Mouse (Mus musculus) erythroblast, embryonic 14.5 days (primary cell): ENCODE data around the gene Farsa. TPM values are rescaled to one million over a fixed set of nuclear protein-coding genes. Genes with fewer than 3 reads are reported as not detected.
A peak's percentile ranks its signal among the peaks of the same experiment; 100 is the strongest.
"Not testable (repeated sequence)": the region's sequence is repeated elsewhere in the genome, so short reads cannot be mapped to it uniquely, and the experiment has no call there.

Experiments used
- H3K27me3 ChIP-seq: 2 replicates; pipeline ENCODE4 v1.6.1; 2012; ENCODE audit warnings: inconsistent platforms; ENCODE audit not compliant: control insufficient read depth
- H3K36me3 ChIP-seq: 2 replicates; pipeline ENCODE4 v1.6.1; 2012; ENCODE audit warnings: mild to moderate bottlenecking, inconsistent platforms; ENCODE audit not compliant: control insufficient read depth
- H3K4me1 ChIP-seq: 2 replicates; pipeline ENCODE4 v1.6.1; 2012; ENCODE audit warnings: inconsistent platforms; ENCODE audit not compliant: control insufficient read depth
- H3K4me3 ChIP-seq: replicated peaks from 2 replicates; pipeline ENCODE3; 2012; ENCODE audit warnings: moderate library complexity, mild to moderate bottlenecking, inconsistent platforms
- H3K9me3 ChIP-seq: 2 replicates; pipeline ENCODE4 v1.6.1; 2012; ENCODE audit warnings: low read length, inconsistent platforms, mixed read lengths; ENCODE audit not compliant: control insufficient read depth
- GATA1 ChIP-seq: IDR thresholded peaks from 2 replicates; pipeline ENCODE4 v1.6.1; 2012; ENCODE audit warnings: low read length, inconsistent platforms, mixed read lengths
- TAL1 ChIP-seq: IDR thresholded peaks from 3 replicates; pipeline ENCODE4 v1.6.1; 2012; ENCODE audit warnings: low read length, inconsistent platforms, mixed read lengths
- polyA plus RNA-seq: library from polyadenylated mRNA; stranded (reverse); fragments of >175 nt; gene quantifications from 2 replicates; pipeline ENCODE4 v1.2.3, GENCODE M21; 2012

The Farsa gene
- polyA plus RNA-seq, 1 experiment, result 9.0 TPM

DNA sequence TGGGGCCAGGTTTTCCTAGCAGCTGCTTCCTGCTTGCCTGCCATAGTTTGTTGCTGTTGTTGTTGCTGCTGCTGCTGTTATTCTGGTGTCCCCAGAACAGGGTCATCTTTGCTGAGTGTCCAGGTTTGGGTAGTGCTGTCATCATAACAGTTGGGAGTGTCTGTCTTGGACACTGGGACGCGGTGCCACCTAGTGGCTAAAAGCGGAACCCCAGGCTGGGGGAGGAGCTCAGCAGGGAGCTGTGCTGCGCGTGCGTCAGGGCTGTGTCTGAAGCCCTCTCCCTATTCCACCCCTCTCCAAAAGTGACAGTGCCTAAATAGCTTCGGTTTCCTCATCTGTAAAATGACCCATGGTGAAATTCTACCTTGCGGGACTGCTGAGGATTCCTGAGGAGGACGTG lies 41.2 kb upstream of the Farsa start:
- TF ChIP-seq GATA1 (no peak), TAL1 (no peak)
- H3K9me3 ChIP-seq, result no peaks in the 10 kb centered on the region
- H3K27me3 ChIP-seq, result peaks cover 33% of the 10 kb centered on the region
- no peaks in the 10 kb centered on the region for H3K36me3 ChIP-seq
- H3K4me1 ChIP-seq, result peaks cover 39% of the 10 kb centered on the region
- H3K4me3 ChIP-seq, result no peak overlapping the region

DNA sequence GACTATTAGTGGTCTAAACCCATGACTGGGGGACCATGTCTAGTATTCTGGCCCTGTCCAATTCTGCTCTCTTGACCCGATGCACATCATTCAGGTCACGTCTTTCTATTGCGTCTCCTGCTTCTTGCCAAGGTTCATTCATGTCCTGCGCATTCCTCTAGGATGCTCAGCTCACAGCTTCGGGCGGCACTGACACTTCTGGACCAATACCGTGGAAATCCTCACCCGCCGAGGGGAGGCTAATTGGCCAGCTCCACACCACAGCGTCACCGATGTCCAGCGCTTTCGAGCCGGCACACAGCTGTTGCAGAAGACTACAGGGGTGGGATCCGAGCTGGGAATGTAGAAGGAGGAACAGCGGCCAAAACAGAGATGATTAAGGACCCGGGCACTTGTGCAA lies 40.7 kb upstream of the Farsa start:
- no peak for TF ChIP-seq GATA1
- no peak for TF ChIP-seq TAL1
- Histone ChIP-seq H3K27me3 (peaks cover 29% of the 10 kb centered on the region), H3K36me3 (no peaks in the 10 kb centered on the region), H3K9me3 (no peaks in the 10 kb centered on the region), H3K4me3 (no peak overlapping the region), H3K4me1 (peaks cover 35% of the 10 kb centered on the region)

DNA sequence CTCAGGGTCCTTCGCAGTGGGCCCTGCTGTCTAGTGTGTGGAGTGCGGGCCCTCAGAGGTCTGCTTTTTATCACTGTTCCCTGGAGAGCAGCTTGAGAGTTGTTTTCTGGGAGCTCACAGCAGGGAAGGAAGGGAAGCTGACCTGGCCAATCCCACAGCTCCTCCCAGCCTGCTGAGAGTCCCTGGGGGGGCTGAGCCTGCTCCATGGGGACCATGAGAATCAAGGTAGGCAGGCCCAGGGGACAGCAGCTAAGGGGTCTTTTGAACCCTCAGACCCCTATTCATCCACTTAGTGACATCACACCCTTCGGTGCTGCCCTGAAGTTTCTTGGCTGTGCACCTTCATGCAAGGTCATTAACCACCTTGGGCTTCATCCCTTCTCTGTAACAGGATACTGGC lies 34.1 kb upstream of the Farsa start, which contains the start of gene Dand5:
Gene Dand5 (minus strand): TSS at position 101 of the 400 bp plus-strand sequence.
- no peak for TF ChIP-seq GATA1
- Histone ChIP-seq H3K9me3 (no peaks in the 10 kb centered on the region), H3K36me3 (peaks cover 4% of the 10 kb centered on the region; the same call in 1 of the 2 replicates), H3K27me3 (0 out of 2 replicates have a peak, but pooled peaks cover 3% of the 10 kb centered on the region), H3K4me3 (no peak within 1 kb of the TSS), H3K4me1 (peaks cover 38% of the 10 kb centered on the region)

DNA sequence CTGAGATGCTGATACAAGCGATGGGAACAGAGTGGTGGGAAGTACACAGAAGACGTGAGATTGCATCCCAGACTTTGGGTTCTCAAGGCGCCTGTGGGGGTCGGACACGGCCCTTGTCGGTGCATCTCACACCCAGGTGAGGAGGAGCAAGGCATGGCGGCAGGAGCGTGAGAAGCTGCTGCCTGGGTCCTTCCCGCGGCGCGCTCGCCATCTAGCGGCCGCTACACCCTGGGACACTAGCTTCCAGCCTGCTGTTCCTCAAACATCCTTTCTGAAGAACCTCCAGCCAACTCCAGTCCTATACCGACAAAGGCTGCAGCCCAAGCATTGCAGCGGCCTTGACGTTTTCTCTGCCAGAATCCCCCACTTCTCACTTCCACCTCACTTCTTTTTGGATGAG lies 33.1 kb upstream of the Farsa start:
- Histone ChIP-seq H3K4me1 (peaks cover 41% of the 10 kb centered on the region), H3K4me3 (no peak overlapping the region), H3K9me3 (no peaks in the 10 kb centered on the region), H3K36me3 (peaks cover 5% of the 10 kb centered on the region), H3K27me3 (0 out of 2 replicates have a peak, but pooled peaks cover 3% of the 10 kb centered on the region)
- TF ChIP-seq TAL1 (no peak), GATA1 (no peak)

DNA sequence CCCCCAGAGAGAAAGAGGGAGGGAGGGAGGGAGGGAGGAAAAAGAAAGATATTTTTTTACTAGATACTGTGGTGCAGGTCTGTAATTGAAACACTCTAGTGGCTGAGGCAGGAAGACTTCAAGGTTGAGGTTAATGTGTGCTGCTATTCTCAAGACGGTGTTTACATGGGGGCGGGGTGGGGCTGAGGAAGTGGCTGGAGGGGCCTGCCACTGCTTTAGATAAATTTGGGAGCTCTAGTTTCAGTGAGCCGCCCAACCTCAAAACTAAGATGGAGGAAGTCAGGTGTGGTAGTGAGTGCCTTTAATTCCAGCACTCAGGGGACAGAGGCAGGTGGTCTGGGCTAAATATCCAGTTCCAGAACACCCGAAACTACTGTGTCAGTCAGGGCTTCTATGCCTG lies 31.2 kb upstream of the Farsa start:
- H3K36me3 ChIP-seq, result peaks cover 19% of the 10 kb centered on the region
- H3K27me3 ChIP-seq, result 0 out of 2 replicates have a peak, but pooled peaks cover 3% of the 10 kb centered on the region
- H3K9me3 ChIP-seq, result no peaks in the 10 kb centered on the region
- TF ChIP-seq GATA1 (no peak), TAL1 (no peak)
- no peak overlapping the region for H3K4me3 ChIP-seq
- H3K4me1 ChIP-seq, result peaks cover 54% of the 10 kb centered on the region

DNA sequence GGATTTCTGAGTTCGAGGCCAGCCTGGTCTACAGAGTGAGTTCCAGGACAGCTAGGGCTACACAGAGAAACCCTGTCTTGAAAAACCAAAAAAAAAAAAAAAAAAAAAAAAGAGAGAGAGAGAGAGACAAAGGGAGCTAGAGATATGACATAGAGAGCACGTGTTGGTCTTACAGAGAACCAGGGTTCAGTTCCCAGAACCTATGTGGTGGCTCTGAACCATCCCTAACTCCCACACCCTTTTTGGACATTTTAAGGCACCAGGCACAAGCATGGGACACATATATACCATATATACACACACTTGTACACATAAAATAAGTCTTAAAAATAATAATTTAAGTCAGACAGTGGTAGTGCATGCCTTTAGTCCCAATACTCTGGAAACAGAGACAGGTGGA lies 30.3 kb upstream of the Farsa start:
- H3K4me3 ChIP-seq, H3K9me3 ChIP-seq, H3K27me3 ChIP-seq: not testable (repeated sequence)
- H3K4me1 ChIP-seq, result peaks cover 59% of the 10 kb centered on the region
- peaks cover 19% of the 10 kb centered on the region for H3K36me3 ChIP-seq

DNA sequence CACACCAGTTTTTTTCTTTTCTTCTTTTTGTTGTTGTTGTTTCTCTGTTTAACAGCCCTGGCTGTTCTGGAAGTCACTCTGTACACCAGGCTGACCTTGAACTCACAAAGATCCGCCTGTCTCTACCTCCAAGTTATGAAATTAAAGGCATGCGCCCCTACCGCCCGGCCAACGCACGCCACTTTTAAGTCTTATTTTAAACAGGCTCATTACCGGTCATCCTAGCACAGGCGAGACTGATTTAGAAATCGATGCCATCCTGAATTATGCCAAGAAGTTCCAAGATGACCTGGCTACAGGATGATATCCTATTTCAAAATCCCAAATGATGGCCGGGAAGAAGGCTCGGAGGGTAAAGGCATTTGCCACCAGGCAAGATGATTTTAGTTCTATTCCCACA lies 25.3 kb upstream of the Farsa start, which contains the start of gene Gadd45gip1:
Gene Gadd45gip1 (plus strand): TSS at position 33 of the 400 bp plus-strand sequence.
- no peaks in the 10 kb centered on the region for H3K9me3 ChIP-seq
- peak within 1 kb of the TSS; percentile 98 for H3K4me3 ChIP-seq
- no peak for TF ChIP-seq TAL1
- no peak for TF ChIP-seq GATA1
- peaks cover 60% of the 10 kb centered on the region for H3K36me3 ChIP-seq
- H3K27me3 ChIP-seq, result no peaks in the 10 kb centered on the region
- H3K4me1 ChIP-seq, result peaks cover 73% of the 10 kb centered on the region

DNA sequence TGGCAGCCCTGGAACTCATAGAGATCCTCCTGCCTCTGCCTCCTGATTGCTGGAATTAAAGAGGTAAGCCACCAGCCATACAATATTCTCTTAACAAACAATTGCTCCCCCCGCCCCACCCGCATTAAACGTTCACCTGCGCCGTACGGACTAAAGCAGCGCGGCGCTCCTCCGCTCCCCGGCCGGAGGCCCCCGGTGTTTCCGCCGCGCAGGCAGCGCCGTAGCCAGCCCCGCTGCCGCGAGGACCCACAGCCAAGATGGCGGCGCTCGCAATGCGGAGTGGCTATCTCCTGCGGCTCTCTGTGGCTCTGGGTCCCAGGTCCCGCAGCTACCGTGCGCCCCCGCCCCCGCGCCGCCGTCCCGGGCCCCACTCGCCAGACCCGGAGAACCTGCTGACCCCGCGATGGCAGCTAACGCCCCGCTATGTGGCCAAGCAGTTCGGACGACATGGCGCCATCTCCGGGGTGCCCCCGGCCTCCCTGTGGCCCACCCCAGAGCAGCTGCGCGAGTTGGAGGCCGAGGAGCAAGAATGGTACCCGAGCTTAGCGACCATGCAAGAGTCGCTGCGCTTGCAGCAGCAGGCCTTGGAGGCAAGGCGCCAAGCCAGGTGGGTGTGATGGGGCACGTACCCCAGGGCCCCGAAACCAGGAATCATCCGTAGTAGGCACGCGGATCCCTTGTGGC lies 24.6 kb upstream of the Farsa start:
- Histone ChIP-seq H3K36me3 (peaks cover 66% of the 10 kb centered on the region), H3K27me3 (no peaks in the 10 kb centered on the region), H3K4me1 (peaks cover 76% of the 10 kb centered on the region), H3K9me3 (no peaks in the 10 kb centered on the region), H3K4me3 (peak overlapping the region; percentile 98)
- TF ChIP-seq TAL1 (no peak), GATA1 (no peak)

DNA sequence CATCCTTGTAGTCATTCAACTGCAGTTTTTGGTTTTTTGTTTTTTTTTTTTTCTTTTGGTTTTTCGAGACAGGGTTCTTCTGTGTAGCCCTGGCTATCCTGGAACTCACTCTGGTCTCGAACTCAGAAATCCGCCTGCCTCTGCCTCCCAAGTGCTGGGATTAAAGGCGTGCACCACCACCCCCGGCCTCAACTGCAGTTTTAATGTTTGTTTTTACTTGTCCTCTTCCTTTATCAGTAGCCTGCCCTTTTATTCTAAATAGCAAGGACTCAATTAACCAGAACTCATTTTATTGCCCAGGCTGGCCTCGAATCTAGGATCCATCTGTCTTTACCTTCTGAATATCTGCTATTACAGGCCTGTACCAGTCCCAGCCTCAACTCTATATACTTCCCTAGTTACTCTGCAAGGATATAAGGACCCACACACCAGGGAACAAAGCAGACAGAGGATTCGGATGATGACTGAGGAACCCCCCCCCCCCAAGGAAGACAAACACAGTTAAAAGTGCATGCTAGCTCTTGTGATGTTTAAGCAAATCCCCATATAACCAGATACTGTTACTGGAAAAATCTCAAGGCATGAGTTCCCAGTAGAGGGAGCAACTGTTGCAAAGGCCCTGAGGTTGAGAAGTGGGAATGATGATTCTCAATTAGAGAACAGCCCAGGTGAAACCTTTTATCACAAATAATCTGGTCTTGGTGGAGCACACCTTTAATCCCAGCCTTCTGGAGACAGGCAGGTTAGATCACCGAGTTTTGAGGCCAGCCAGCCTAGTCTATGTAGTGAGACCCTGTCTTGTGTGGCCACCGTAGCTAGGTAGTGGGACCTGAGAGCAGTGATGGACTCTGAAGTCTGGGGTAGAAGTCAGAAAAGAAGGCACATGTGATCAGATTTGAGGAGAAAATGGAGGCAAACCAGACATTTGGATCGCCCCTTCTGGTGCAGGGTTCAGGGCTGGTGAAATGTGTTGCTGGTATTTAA lies 23.7 kb upstream of the Farsa start:
- TF ChIP-seq GATA1 (no peak), TAL1 (no peak)
- H3K4me1 ChIP-seq, result peaks cover 80% of the 10 kb centered on the region
- peak overlapping the region; percentile 98 for H3K4me3 ChIP-seq
- peaks cover 72% of the 10 kb centered on the region for H3K36me3 ChIP-seq
- no peaks in the 10 kb centered on the region for H3K27me3 ChIP-seq
- no peaks in the 10 kb centered on the region for H3K9me3 ChIP-seq
